ENCODE assay signal across 7 mouse cellular contexts in genomic region chr15:88890751-88891675, GRCm38 (mm10). TPM values are rescaled to one million over a fixed set of nuclear protein-coding genes. Genes with fewer than 3 reads are reported as not detected.
DNase-seq lines count a peak whose midpoint lies in the region; ATAC-seq and TF ChIP-seq lines count a peak whose summit lies in the region.

No protein-coding gene starts in this region.

- peaks cover 6% of the 10 kb centered on the region; the same call in 1 of the 2 replicates for H3K4me1 ChIP-seq in intestine, embryonic 16.5 days (ENCODE audit: control insufficient read depth, insufficient read depth, low read length)
- peaks cover 22% of the 10 kb centered on the region for H3K4me1 ChIP-seq in midbrain, embryonic 10.5 days
- H3K4me1 ChIP-seq in small intestine, adult 2 months (ENCODE audit: control insufficient read depth, insufficient read depth, insufficient read length, low read length), result peaks cover 13% of the 10 kb centered on the region

- 1% methylated on average over 39 of the region's 41 CpGs for WGBS in intestine, embryonic 16.5 days
- WGBS in midbrain, embryonic 10.5 days, result 2% methylated on average over 41 of the region's 41 CpGs
- WGBS in small intestine, adult 2 months, result 1% methylated on average over 41 of the region's 41 CpGs

- intact Hi-C loops in left cerebral cortex, postnatal 4 days (cut with DNase I), result no loop called here

- H3K4me2 ChIP-seq in intestine, embryonic 16.5 days (ENCODE audit: low read depth, low read length), result peak overlapping the region; percentile 99

- no peaks in the 10 kb centered on the region for H3K9me3 ChIP-seq in intestine, embryonic 16.5 days (ENCODE audit: control insufficient read depth, low read length)
- H3K9me3 ChIP-seq in midbrain, embryonic 10.5 days (replicated peaks), result no peaks in the 10 kb centered on the region

- ATAC-seq in granulocyte monocyte progenitor cell, adult 5-6 weeks (replicated peaks; ENCODE audit: poor library complexity, severe bottlenecking), result peak; percentile 92
- peak; percentile 97 for ATAC-seq in intestine, embryonic 16.5 days

- TF ChIP-seq CTCF in small intestine, adult 2 months (IDR thresholded peaks at IDR 0.05; ENCODE audit: extremely low read depth, insufficient read length, insufficient replicate concordance, low read depth, low read length), result no peak

- H3K4me3 ChIP-seq in intestine, embryonic 16.5 days (ENCODE audit: low read length), result peak overlapping the region; percentile 61
- peak overlapping the region; percentile 62 for H3K4me3 ChIP-seq in midbrain, embryonic 10.5 days
- peak overlapping the region; percentile 61 for H3K4me3 ChIP-seq in small intestine, adult 2 months (ENCODE audit: low read depth, low read length)

- peak; percentile 10 for TF ChIP-seq POLR2A in small intestine, adult 2 months (IDR thresholded peaks at IDR 0.05; ENCODE audit: low read depth, low read length)

- H3K27me3 ChIP-seq in intestine, embryonic 16.5 days (replicated peaks; ENCODE audit: control insufficient read depth, insufficient read depth, low read length), result no peaks in the 10 kb centered on the region
- peaks cover 38% of the 10 kb centered on the region for H3K27me3 ChIP-seq in midbrain, embryonic 10.5 days (ENCODE audit: low read depth, poor library complexity, severe bottlenecking)
- H3K27me3 ChIP-seq in small intestine, adult 2 months (ENCODE audit: control insufficient read depth, insufficient read depth, low read length), result no peaks in the 10 kb centered on the region

- DNase-seq in adrenal gland, postnatal 25 days, result peak; percentile 86
- peak; percentile 90 for DNase-seq in embryo, embryonic 11 days
- peak; percentile 75 for DNase-seq in left cerebral cortex, postnatal 4 days
- peak; percentile 79 for DNase-seq in midbrain, embryonic 10.5 days (ENCODE audit: low spot score)

- no peak overlapping the region for H3K27ac ChIP-seq in intestine, embryonic 16.5 days (ENCODE audit: low read length)
- H3K27ac ChIP-seq in midbrain, embryonic 10.5 days (replicated peaks), result peak overlapping the region; percentile 77
- H3K27ac ChIP-seq in small intestine, adult 2 months (ENCODE audit: insufficient read depth, low read depth, low read length), result 0 out of 2 replicates have a peak overlapping the region, but pooled peaks have one; percentile 4

- peak overlapping the region; percentile 74 for H3K9ac ChIP-seq in intestine, embryonic 16.5 days (ENCODE audit: low read depth, low read length)

- no peaks in the 10 kb centered on the region for H3K36me3 ChIP-seq in intestine, embryonic 16.5 days (ENCODE audit: control insufficient read depth, insufficient read depth, low read length)
- no peaks in the 10 kb centered on the region for H3K36me3 ChIP-seq in midbrain, embryonic 10.5 days
- no peaks in the 10 kb centered on the region for H3K36me3 ChIP-seq in small intestine, adult 2 months (ENCODE audit: control insufficient read depth, insufficient read depth, low read length)

RNA-seq across cellular contexts. Expression of gene Pim3, which starts 29.0 kb away (rescaled TPM):
- total RNA-seq in adrenal gland, postnatal 25 days (2021), result 71.8 and 89.5 TPM in 2 replicates
- 13.8 and 14.6 TPM in 2 replicates for total RNA-seq in granulocyte monocyte progenitor cell, adult 5-6 weeks (2014; fragmentation: Nextera tagmentation)
- 13.0 and 21.3 TPM in 2 replicates for total RNA-seq in granulocyte monocyte progenitor cell, adult 5-6 weeks (2017)
- polyA plus RNA-seq in intestine, embryonic 16.5 days (2015; fragmentation: Nextera tagmentation; extraction: Ambion mirVana), result 45.7 and 46.3 TPM in 2 replicates
- 10 to 100 TPM; 44.6 to 49.3 TPM for total RNA-seq in left cerebral cortex, postnatal 4 days (2021)
- 36.9 TPM in 2 replicates for polyA plus RNA-seq in midbrain, embryonic 10.5 days (2016; fragmentation: Nextera tagmentation; extraction: Ambion mirVana)
- polyA plus RNA-seq in small intestine, adult 2 months (2012; rRNA removed), result 38.3 and 60.3 TPM in 2 replicates
